Mouse (Mus musculus) left cerebral cortex, adult 11 months (tissue): ENCODE data around the gene Eml6.
"Not testable (repeated sequence)": the region's sequence is repeated elsewhere in the genome, so short reads cannot be mapped to it uniquely, and the experiment has no call there.

Source experiments
- DNase-seq: peaks from one replicate; pipeline ENCODE4 v3.0.0; 2022; ENCODE audit warnings: low spot score

Gene Eml6

GRCm38 (mm10) chr11:29840606-29841227 is 185.1 kb downstream of the Eml6 start:
- DNase-seq, result no peak

- no peak for DNase-seq
Measured at GRCm38 (mm10) chr11:29839781-29840180, 186.1 kb downstream of the Eml6 start.

GRCm38 (mm10) chr11:29837066-29837465 is 188.8 kb downstream of the Eml6 start:
- DNase-seq, result no peak

GRCm38 (mm10) chr11:29827729-29828128 is 198.1 kb downstream of the Eml6 start:
- DNase-seq, result no peak

GRCm38 (mm10) chr11:29826001-29826400 is 199.8 kb downstream of the Eml6 start:
- no peak for DNase-seq

GRCm38 (mm10) chr11:29825271-29825718 is 200.5 kb downstream of the Eml6 start, which contains the start of gene 4931440F15Rik:
4931440F15Rik (minus strand) TSS chr11:29825668.
- DNase-seq, result not testable (repeated sequence)

GRCm38 (mm10) chr11:29824474-29825270 is 201.2 kb downstream of the Eml6 start:
- DNase-seq, result not testable (repeated sequence)

- no peak for DNase-seq
Measured at GRCm38 (mm10) chr11:29823141-29823540, 202.7 kb downstream of the Eml6 start.

GRCm38 (mm10) chr11:29815670-29816069 is 210.2 kb downstream of the Eml6 start:
- no peak for DNase-seq

- no peak for DNase-seq
Measured at GRCm38 (mm10) chr11:29815261-29815660, 210.6 kb downstream of the Eml6 start.

- DNase-seq, result no peak
Measured at GRCm38 (mm10) chr11:29813267-29813666, 212.6 kb downstream of the Eml6 start.

- DNase-seq, result no peak
Measured at GRCm38 (mm10) chr11:29812475-29812874, 213.4 kb downstream of the Eml6 start.

- no peak for DNase-seq
Measured at GRCm38 (mm10) chr11:29810324-29810723, 215.5 kb downstream of the Eml6 start.

- no peak for DNase-seq
Measured at GRCm38 (mm10) chr11:29808981-29809589, 216.7 kb downstream of the Eml6 start.

GRCm38 (mm10) chr11:29808173-29808980 is 217.5 kb downstream of the Eml6 start:
- no peak for DNase-seq

- no peak for DNase-seq
Measured at GRCm38 (mm10) chr11:29807325-29807724, 218.5 kb downstream of the Eml6 start.

- DNase-seq, result no peak
Measured at GRCm38 (mm10) chr11:29801432-29802427, 224.1 kb downstream of the Eml6 start.

- no peak for DNase-seq
Measured at GRCm38 (mm10) chr11:29799839-29800238, 226.0 kb downstream of the Eml6 start.

- no peak for DNase-seq
Measured at GRCm38 (mm10) chr11:29795106-29795505, 230.7 kb downstream of the Eml6 start.

- DNase-seq, result no peak
Measured at GRCm38 (mm10) chr11:29794475-29794874, 231.4 kb downstream of the Eml6 start.

GRCm38 (mm10) chr11:29790796-29791195 is 235.0 kb downstream of the Eml6 start:
- DNase-seq, result no peak
